In the genomic region with DNA sequence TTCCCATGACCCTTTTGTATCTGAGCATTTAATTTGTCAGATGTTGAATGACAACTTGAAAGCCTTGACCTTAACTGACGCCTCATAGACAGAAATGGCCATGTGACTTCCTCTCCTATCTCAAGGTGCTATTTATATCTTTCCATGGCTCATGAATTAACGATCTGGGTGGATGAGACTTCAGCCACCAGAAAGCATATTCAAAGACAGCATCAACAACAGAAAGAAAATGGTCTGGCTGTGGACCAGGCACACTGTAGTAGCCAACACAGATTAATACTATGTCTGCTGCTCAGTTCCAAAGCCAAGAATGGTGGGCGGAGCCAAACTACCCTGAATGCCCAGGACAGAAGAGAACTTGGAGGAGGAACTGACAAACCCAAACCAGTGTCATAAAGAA, we compare ENCODE assay signal across 19 mouse cellular contexts. TPM values are rescaled to one million over a fixed set of nuclear protein-coding genes. Genes with fewer than 3 reads are reported as not detected.
A peak's percentile ranks its signal among the peaks of the same experiment; 100 is the strongest.
DNase-seq lines count a peak whose midpoint lies in the region.
"Had no signal": no experiment of that assay in that cellular context is flagged by ENCODE, and none has a peak within 500 bp of the region (broad histone marks: within the 10 kb centered on the region; RNA-seq: fewer than 3 reads in every experiment).

No protein-coding gene starts in this region.

- intact Hi-C loops in heart, postnatal 10 days (cut with DNase I) = no loop called here

- peak; percentile 38 to 53 for DNase-seq in cerebellum, postnatal 10 days
- DNase-seq in cerebellum, adult 8-10 months = no peak
- DNase-seq in lung, postnatal 10 days = peak; percentile 31
- no peak for DNase-seq in lung, postnatal 4 days
- DNase-seq in heart, postnatal 10 days = peak; percentile 67 to 78
- DNase-seq in skeletal muscle tissue, adult 2 months (ENCODE audit: low read depth, low spot score) = peak; percentile 21
- DNase-seq in thymus, postnatal 10 days (ENCODE audit: low spot score in 2 of 2) = no peak
- DNase-seq in urinary bladder, postnatal 25 days (ENCODE audit: low spot score) = no peak
- DNase-seq: adrenal gland, adult 8-10 months; cerebellum, adult 9-11 months; kidney, adult 2 months; kidney, postnatal 4 days; liver; lung, adult 2 months; lung, postnatal 14 days; thymus, postnatal 14 days had no signal

RNA-seq across cellular contexts. Expression of gene Frem2, which starts 21.2 kb away (rescaled TPM):
- total RNA-seq in heart, postnatal 10 days (2021) = 10 to 100 TPM; 16.8 to 22.9 TPM
- total RNA-seq: common myeloid progenitor, adult 5-6 weeks; megakaryocyte progenitor cell, adult 5-6 weeks; neutrophil, adult 5-6 weeks had no signal

Comparison
In these comparisons a context has a peak if more than half of its experiments do, and no peak if none do; other contexts are left out.
1. DNase-seq: peak in cerebellum, postnatal 10 days (2 of 2), lung, postnatal 10 days (single experiment), heart, postnatal 10 days (2 of 2) and skeletal muscle tissue, adult 2 months (single experiment); none in cerebellum, adult 8-10 months (single experiment), lung, postnatal 4 days (0 of 2), thymus, postnatal 10 days (0 of 2) and urinary bladder, postnatal 25 days (single experiment).